Mouse (Mus musculus): ENCODE results near the gene Appbp2.
A peak's percentile ranks its signal among the peaks of the same experiment; 100 is the strongest.

The Appbp2 gene

DNA sequence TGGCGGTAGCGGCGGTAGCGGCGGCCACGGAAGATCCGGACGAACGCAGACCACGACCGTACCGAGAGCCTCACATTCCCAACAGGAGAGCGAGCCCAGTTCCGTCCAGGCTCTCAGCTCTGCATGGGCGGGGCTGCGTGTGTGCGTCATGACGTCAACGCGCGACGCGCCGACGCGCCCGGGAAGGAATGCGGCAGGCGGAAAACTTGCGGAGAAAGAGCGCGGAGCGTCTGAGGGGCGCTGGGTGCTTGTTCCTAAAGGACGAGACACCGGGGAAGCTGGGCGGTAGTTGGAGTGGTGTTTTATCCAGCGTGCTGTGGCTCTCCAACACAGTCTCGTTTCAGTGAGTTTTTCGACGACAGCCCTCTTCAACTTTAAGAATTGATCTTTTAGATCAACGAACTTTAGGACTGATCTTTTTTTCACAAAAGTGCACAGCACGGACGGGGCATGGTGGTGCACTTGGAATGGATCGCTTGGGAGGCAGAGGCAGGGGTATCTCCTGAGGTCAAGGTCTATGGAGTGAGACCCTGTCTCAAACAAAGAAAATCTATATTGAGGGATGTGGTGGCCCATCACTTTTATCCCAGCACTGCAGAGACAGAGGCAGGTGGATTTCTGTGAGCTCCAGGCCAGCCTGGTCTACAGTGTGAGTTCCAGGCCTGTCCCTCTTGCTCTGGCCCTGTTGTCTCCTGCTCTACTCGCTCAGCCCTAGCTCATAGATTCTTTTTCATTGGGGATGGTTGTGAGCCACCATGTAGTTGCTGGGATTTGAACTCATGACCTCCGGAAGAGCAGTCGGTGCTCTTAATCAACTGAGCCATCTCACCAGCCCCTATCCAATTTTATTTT, at the start of gene Appbp2:
Gene Appbp2 (minus strand): TSS at position 141 of the 852 bp plus-strand sequence.
- DNase-seq (ENCODE audit: low read depth) = peak; percentile 78

DNA sequence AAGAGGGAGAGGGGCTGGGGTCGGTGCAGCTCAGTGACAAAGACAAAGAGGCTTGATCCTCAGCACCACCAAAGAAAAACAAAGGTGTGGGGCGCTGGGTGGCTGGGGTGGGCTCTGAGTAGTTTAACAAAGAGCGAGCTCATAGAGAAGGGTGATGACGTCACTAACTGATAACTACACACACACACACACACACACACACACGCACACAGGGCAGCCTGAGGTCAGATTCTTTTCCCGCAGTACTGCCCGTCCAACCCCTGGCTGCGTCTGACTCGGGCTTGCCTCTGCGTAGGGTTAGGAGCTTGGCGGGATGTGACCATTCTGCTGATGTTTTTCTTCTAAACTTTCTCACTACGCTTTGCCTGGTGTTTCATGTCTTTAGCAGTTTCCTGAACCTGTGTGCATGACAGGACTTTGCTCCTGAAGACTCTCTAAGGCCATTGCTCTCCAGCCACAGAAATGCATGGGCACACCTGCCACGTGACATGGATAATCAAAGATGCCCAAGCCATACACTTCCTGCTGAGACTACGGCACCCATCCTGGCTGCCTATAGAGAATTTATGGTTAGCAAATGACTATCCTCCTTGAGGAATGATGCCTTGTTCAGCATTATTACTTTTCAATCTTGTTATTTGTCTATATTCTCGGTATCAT, 46.4 kb upstream of the Appbp2 start:
- no peak for DNase-seq (ENCODE audit: low read depth)

DNA sequence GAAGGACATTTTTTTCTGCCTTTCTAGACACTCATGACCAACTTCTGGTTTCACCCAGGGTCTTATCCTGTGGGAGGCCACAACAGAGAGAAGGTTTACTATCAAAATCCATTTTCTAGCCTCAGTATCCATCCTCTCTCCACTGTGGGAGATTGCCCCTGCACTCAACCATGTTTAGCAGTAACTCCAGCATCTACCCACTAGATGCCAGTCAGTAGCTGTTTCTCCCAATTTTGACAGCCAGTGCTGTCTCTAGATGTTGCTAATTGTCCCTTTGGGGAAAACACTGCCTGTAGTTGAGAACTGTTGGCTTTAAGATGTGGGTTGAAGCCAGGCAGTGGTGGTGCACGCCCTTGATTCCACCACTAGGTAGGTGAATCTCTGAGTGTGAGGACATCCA, 43.2 kb upstream of the Appbp2 start:
- DNase-seq (ENCODE audit: low read depth) = no peak

DNA sequence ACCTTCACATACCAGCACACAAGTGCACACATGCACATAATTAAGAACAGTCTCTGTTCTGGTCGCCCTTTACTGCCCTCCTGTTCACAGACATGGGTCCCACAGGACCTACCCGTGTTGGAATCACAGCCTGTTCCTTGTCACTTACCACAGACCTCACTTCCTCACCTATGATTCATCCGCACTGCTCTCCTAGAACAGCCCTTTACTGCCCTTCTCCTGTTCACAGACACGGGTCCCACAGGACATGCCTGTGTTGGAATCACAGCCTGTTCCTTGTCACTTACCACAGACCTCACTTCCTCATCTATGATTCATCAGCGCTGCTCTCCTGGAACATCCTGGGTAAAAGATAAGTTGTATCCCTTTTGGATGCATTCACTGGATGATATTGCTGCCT, 42.7 kb upstream of the Appbp2 start:
- no peak for DNase-seq (ENCODE audit: low read depth)

DNA sequence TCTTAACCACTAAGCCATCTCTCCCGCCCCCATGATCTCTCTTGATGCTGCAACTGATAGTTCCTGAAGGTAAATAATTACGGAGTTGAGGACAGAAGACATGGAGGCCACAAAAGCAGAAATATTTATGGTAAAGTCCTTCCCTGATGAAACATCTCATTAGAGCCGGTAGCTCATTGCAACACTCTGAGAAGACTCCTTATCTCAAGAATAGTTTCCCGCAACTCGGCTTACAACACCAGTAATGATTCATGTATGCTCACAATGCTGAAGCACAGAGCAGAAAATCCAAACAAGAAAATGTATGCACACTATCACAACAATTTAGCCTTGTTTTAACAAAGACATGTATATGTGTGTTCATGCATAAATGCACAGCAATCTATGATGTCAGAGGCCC, 40.2 kb upstream of the Appbp2 start:
- DNase-seq (ENCODE audit: low read depth) = no peak

DNA sequence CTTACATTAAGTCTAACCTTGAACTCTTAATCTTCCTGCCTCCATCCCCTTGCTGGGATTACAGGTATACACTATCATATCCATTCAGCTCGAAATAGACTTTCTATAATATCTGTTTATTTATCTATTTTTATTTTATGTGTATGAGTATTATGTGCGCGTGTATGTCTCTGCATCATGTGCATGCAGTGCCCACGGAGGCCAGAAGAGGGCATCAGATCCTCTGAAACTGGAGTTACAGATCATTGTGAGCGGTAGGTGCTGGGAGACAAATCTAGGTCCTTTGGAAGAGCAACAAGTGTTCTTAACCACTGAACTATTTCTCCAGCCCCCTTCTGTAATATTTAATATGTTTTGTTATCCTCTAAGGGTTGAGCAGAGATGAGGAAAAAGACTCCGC, 38.4 kb upstream of the Appbp2 start:
- DNase-seq (ENCODE audit: low read depth) = no peak

DNA sequence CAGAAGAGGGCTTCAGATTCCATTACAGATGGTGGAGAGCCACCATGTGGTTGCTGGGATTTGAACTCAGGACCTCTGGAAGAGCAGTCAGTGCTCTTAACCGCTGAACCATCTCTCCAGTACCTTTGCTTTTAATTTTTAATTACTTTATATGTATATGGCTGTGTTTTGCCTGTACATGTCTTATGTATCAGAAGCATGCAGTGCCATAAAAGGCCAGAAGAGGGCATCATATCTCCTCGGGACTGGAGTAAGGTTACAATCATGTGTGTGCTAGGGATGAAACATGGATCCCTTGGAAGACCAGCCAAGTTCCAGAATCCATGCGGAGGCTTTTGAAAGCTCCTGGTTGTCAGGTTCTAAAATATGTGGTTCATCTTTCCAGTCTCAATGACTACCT, 35.7 kb upstream of the Appbp2 start:
- no peak for DNase-seq (ENCODE audit: low read depth)

DNA sequence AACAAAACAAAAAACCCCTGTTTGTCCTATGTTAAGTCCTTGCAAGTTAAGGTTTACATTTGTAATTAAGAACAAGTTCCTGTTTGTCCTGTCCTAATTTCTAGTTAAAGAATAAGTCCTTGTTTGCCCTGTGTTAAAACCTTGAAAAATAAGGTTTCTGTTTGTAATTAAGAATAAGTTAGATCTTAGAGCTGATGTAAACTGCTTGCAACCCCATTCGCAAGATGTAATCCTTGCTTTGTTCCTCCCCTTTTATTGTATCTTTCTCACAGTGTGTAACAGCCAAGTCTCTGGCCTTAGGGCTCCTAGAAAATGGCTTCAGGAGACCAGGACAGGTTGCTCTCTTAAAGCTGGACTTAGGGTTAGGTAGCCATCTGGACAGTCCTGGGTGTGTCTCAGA, 32.5 kb upstream of the Appbp2 start:
- no peak for DNase-seq (ENCODE audit: low read depth)

DNA sequence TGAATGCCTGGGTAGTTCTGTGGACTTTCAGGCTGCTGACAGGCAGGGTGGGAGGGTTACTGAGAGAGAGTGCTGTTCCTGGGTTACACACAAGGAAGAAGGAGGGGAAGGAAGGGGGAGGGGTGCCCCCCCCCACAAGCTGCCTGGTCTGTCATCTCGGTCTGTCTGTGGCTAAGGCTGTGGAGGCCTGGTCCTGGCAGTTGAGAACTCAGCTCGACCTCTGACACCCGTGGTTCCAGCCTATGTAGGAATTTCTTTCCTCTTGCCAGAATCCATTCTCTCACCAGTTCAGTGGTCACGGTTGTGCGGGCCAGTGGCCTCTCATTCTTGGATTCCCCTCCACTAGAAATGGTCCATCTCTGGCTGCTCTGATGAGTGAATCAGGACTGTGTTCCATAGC, 29.7 kb upstream of the Appbp2 start:
- DNase-seq (ENCODE audit: low read depth) = peak; percentile 29

DNA sequence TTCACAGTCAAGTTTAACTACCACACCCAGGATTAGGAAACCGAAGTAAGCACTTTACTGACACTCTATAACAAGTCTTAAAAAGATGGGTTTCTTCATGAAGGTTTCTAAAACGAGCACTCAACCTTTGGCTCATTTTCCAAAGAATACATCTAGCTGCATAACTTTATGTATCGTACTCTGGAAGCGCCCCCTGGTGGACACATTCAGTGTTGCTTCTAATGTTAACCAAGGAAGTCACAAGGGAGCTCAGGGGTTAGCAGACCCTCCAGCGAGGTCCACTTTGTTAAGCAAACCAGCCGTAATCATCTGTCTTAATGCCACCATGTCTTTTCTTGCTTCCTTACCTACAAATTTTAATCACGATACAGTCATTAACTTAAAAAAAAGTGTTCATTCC, 26.3 kb upstream of the Appbp2 start:
- peak; percentile 24 for DNase-seq (ENCODE audit: low read depth)

DNA sequence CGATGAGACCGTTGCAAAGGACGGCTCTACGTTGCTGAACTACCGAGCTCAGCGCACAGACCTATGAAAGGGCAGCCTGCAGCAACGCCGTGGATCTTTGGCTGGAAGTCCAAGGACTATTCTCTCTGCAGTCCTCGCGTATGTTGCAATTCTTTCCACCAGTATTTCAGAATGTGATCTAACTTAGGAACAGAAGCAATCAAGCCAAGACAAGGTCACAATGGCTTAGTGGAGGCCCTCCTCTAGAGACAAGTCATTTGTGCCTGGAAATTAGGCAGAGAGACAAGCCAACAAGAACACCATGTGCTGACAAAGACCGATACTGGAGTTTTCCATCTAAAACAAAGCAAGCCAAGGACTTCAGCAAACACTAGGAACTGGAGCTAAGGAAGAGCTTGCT, 24.0 kb upstream of the Appbp2 start:
- no peak for DNase-seq (ENCODE audit: low read depth)

DNA sequence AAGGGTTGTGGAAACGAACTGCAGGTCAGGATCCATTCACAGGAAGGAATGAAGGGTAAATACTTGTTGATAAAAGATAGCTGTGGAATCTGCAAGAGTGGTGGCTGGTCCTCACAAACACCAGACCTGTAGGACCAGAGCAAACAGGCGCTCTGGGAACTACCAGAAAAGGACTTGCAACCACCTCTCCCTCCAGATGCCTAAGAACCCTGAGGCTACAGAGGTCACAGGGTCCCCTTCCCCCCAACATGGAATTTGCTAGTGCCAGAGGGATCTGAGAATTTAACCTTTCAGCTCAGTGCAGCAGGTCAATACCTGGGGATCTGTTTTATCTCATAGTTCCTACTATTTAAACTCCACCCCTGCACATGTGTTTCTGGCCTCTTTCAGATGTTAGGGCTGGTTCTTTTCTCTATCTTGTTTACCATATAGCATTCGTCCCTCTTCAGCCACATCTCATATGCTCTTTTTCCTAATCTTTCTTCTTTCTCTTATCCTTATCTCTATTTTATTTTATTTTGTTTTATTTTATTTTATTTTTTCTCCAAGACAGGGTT, 20.6 kb upstream of the Appbp2 start:
- no peak for DNase-seq (ENCODE audit: low read depth)

DNA sequence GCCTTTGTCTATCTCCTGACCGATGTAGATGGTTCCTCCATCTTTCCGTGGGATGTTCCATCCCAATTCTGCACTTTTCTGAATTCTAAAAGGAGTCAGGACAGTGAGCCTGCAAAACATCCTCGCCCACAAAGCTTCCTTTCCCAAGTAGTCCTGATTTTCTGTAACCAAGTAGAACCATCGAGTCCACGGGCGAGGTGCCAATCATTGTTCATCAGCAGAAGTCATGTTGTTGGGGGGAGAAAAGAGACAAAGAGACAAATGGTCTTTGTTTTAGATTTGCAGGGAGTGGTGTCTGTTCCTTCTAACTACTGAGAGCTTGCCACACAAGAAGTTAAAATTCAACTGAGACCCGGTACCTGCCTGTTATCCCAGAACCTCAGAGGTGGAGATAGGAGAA, 18.7 kb upstream of the Appbp2 start:
- DNase-seq (ENCODE audit: low read depth) = no peak

DNA sequence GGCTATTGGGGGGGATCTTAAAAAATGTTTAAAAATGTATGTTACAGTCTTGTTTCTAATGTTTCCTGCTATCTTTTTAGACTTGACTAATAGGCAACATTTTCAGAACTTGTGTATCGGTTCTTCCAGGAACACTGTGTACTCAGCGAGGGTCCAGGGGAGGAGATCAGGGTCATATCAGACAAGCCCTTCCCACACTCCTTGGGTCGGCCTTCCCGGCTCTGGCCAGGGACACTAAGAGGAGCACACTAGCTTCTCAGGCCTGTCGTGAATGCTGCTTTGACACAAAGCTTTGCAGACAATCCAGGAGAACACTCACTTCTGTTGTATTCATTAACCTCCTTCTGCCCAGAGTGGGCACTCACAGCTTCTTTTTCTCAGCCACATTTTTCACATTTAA, 18.1 kb upstream of the Appbp2 start:
- no peak for DNase-seq (ENCODE audit: low read depth)

DNA sequence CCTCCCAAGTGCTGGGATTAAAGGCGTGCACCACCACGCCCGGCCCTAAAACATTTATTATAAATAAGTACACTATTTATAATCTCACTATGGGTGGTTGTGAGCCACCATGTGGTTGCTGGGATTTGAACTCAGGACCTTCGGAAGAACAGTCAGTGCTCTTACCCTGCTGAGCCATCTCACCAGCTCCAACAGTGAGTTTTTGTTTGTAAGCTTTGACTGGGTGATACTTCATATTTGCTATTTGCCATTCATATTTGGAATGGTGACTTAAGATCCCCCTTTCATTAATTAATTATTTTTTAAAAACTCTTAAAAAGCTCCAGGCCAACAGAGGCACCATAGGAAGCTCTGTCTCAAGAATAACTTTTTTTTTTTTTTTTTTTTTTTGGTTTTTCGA, 17.0 kb upstream of the Appbp2 start:
- DNase-seq (ENCODE audit: low read depth) = no peak

DNA sequence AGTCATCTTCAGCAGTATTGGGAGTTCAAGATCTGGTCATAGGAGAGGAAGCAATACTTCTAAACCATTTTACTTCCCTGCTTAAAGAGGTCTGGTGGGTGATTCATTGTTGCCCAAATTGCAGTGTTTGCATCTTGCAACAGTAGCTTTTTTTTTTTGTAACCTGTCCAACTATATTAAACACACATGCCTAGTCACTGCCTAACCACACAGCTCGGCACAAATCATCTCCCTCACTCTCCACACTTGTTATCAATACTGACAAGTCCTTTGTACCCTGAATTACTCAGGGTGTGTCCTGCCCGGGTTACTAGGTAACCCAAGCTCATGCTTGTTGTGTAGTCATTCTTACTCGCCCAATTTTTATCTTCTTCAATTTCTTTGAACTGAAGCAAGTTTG, 15.5 kb upstream of the Appbp2 start:
- DNase-seq (ENCODE audit: low read depth) = peak; percentile 33

DNA sequence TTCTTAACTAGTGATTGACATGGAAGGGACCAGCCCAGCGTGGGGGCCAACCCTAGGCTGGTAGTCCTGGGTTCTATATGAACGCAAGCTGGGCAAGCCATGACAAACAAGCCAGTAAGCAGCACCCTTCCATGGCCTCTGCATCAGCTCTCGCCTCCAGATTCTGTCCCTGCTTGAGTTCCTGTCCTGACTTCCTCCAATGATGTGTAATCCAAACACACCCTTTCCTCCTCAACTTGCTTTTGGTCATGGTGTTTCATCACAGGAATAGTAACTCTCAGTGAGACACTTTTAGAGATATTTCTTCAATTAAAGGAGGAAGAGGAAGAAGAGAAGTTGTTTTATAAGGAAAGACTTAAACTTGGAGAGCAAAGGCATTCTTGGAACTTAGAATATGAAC, 14.4 kb upstream of the Appbp2 start:
- DNase-seq (ENCODE audit: low read depth) = no peak

DNA sequence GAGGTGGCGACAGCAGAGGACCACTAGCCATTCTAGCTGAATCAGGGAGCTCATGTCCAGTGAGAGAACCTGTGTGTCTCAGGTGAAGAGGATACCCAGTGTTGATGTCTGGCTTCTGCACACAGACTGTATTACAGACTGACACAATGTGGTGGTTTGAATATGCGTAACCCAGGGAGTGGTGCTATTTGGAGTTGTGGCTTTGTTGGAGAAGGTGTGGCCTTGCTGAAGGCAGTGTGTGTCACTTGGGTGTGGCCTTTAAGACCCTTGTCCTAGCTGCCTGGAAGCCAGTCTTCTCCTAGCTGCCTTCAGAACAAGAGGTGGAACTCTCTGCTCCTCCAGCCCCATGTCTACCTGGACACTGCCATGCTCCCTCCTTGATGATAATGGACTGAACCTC, 13.2 kb upstream of the Appbp2 start:
- DNase-seq (ENCODE audit: low read depth) = no peak

DNA sequence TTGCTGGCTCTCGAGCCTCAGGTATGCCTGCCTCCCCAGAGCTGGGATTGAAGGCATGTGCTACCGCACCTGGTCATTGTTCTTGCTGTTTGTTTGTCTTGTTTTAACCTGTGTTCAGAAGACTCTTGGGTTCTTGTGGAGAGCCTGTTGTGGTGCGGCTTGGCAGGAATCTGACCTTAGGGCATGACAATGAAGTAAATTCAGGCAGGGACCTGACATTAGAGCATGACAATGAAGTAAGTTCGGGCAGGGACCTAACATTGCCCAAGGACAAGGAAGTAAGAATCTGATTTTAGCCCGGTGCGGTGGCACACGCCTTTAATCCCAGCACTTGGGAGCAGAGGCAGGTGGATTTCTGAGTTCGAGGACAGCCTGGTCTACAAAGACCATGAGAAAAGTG, 6.3 kb upstream of the Appbp2 start:
- no peak for DNase-seq (ENCODE audit: low read depth)

DNA sequence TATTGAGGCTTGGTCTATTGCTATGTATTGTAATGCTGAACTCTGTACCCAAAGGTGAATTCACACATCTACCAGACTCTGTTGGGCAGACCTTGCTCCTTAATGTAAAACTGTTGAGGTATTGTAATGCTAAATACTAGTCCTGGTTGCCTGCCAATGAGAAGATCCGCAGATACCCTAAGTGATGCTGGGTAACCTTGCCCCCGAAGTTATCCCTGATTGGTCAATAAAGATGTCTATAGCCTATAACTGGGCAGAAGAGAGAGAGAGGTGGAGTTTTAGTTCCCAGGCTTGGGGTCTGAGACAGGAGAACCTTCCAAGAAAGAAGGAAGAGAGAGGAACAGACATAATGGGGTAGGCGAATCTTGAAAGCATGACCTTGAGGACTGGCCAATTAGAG, 5.3 kb upstream of the Appbp2 start:
- DNase-seq (ENCODE audit: low read depth) = no peak

DNA sequence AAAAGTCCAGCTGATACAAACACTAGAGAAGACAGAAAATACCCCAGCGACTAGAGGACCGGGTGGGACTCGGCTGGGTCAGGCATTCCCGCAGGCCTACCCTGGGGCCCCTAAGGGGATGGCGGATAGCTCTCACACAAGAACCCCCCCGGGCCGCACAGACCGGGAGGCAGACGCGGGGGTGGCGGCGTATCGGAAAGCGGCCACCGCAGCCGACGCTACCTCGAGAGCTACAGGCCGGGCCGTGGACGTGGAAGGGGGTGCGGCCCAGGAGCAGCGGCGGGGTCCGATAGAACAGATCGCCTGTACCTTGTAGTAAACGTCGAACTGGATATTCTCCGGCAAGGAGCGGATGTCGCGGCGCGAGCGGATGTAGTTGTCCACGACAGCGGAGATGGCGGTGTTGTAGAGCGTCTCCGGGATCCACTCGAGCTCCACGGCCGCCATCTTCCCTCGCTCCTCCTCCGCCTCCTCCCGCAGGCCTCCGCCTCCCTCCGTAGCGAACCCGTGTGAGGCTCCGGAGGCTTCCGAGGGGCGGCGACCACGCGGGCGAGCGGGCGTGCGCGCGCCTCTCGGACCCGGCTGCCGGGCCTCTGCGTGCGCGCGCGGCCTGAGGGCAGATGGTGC, 454 bp downstream of the Appbp2 start:
- DNase-seq (ENCODE audit: low read depth) = peak; percentile 58

DNA sequence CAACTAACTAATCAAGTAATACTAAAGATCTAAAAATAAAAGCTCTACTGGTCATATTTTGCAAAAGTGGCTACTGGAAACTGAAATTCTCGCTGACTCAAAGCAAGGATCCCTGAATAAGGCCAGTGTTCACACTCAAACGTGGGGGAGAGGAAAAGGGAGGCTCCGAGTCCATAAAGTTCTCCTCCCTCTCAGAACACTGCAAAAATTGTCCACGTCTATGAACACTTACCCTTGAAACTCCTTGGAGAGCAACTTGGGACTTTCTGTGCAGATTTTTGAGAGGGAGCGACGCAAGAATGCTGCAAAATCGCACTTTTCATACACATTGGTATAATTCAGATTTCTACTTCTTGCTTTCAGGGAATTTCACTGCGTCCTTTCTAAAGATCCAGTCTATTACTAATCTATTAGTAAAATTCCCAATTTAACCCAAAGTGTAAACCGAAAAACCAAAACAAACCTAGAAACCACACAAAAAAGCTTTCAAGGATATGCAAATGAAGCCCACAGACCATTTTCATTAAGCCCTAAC, 1.2 kb downstream of the Appbp2 start:
- no peak for DNase-seq (ENCODE audit: low read depth)

DNA sequence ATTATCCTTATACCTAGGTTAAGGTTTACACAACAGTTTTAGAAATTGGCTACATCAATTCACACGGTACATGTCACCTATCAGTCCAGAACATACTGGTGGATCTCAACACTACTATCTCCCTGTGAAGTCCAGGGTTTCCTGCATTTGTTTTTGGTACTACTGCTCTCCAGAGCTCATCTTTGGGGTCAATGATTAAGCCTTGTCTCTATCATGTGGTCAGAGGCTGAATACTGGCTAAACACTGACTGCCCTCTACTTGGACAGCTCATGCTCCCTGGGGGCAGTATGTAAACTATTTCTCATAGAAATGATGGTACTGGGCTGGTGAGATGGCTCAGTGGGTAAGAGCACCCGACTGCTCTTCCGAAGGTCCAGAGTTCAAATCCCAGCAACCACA, 11.7 kb downstream of the Appbp2 start:
- DNase-seq (ENCODE audit: low read depth) = no peak
